Mouse (Mus musculus) heart, embryonic 14.5 days (tissue): Measurements from ENCODE around the gene Large2. TPM values are rescaled to one million over a fixed set of nuclear protein-coding genes. Genes with fewer than 3 reads are reported as not detected.

Source experiments
- ATAC-seq: fragments of 200-750 bp; cut with Nextera tagmentation; 2 replicates; pipeline ENCODE4 v1.8.0; 2017; ENCODE audit warnings: low read depth, moderate TSS enrichment; ENCODE audit not compliant: insufficient number of reproducible peaks, insufficient read depth, low FRiP score
- H3K27ac ChIP-seq, 2 experiments: fragments of 200-500 bp in 1 of 2; fragments of 300-500 bp in 1 of 2; sonication (generic) in 1 of 2; replicated peaks in 1 of 2; 2 replicates each; pipeline ENCODE4 v1.5.1; 2012 to 2014; ENCODE audit warnings: low read depth in 2 of 2, low read length in 2 of 2, control low read depth in 1 of 2, mild to moderate bottlenecking in 1 of 2, mixed read lengths in 1 of 2; ENCODE audit not compliant: control insufficient read depth in 1 of 2, insufficient read depth in 1 of 2
- H3K27me3 ChIP-seq: fragments of 300-500 bp; sonication (generic); 2 replicates; pipeline ENCODE4 v1.6.1; 2014; ENCODE audit warnings: mild to moderate bottlenecking, low read length, control low read depth; ENCODE audit not compliant: control insufficient read depth, insufficient read depth
- H3K36me3 ChIP-seq: fragments of 300-500 bp; sonication (generic); 2 replicates; pipeline ENCODE4 v1.6.1; 2014; ENCODE audit warnings: mild to moderate bottlenecking, control low read depth, low read length, mixed read lengths; ENCODE audit not compliant: control insufficient read depth, insufficient read depth
- H3K4me1 ChIP-seq, 2 experiments: fragments of 200-500 bp in 1 of 2; fragments of 300-500 bp in 1 of 2; sonication (generic) in 1 of 2; 2 replicates each; pipeline ENCODE4 v1.6.1; 2012 to 2014; ENCODE audit warnings: low read length in 2 of 2, control low read depth in 1 of 2, mixed read lengths in 1 of 2; ENCODE audit not compliant: control insufficient read depth in 2 of 2, insufficient read depth in 2 of 2
- H3K4me2 ChIP-seq: fragments of 300-500 bp; sonication (generic); 2 replicates; pipeline ENCODE4 v1.6.1; 2014; ENCODE audit warnings: mild to moderate bottlenecking, low read length
- H3K4me3 ChIP-seq, 2 experiments: fragments of 200-500 bp in 1 of 2; fragments of 300-500 bp in 1 of 2; sonication (generic) in 1 of 2; 2 replicates each; pipeline ENCODE4 v1.5.1; 2012 to 2014; ENCODE audit warnings: low read length in 2 of 2, mild to moderate bottlenecking in 2 of 2, control low read depth in 1 of 2, low read depth in 1 of 2, moderate library complexity in 1 of 2; ENCODE audit not compliant: control insufficient read depth in 1 of 2, insufficient read depth in 1 of 2
- H3K9ac ChIP-seq: fragments of 300-500 bp; sonication (generic); 2 replicates; pipeline ENCODE4 v1.6.1; 2014; ENCODE audit warnings: mild to moderate bottlenecking, low read length
- H3K9me3 ChIP-seq: fragments of 300-500 bp; sonication (generic); 2 replicates; pipeline ENCODE4 v1.6.1; 2016; ENCODE audit warnings: low read length, control low read depth; ENCODE audit not compliant: control insufficient read depth
- WGBS: fragments of 180-500 bp; shearing (Covaris S2); extraction: QIAGEN DNeasy Blood & Tissue Kit; methylation state at CpG from one replicate; pipeline ENCODE4 v1.1.7; 2014; 5-methylcytosine and 5-hydroxymethylcytosine counted together
- polyA plus RNA-seq: library from polyadenylated mRNA; unstranded; fragments of >200 nt; fragmentation: Nextera tagmentation; extraction: Ambion mirVana; gene quantifications from 2 replicates; pipeline ENCODE4 v1.2.1, GENCODE M21; 2014

Large2 gene
- polyA plus RNA-seq, 1 experiment from 2014 or later = 1.2 TPM

GRCm38 (mm10) chr2:92367383-92368029 lies 7.2 kb downstream of the Large2 start:
- ATAC-seq = no peak
- Histone ChIP-seq H3K9me3 (no peaks in the 10 kb centered on the region), H3K9ac (no peak overlapping the region), H3K27ac (no peak overlapping the region), H3K36me3 (peaks cover 14% of the 10 kb centered on the region), H3K27me3 (peaks cover 43% of the 10 kb centered on the region), H3K4me3 (no peak overlapping the region), H3K4me2 (no peak overlapping the region), H3K4me1 (peaks cover 9% of the 10 kb centered on the region in 2 experiments)
- WGBS = 26% methylated on average over 20 of the region's 20 CpGs

GRCm38 (mm10) chr2:92365568-92365967 lies 9.1 kb downstream of the Large2 start:
- no peak for ATAC-seq

GRCm38 (mm10) chr2:92364086-92364485 lies 10.6 kb downstream of the Large2 start:
- Histone ChIP-seq H3K4me2 (no peak overlapping the region), H3K27me3 (peaks cover 9% of the 10 kb centered on the region), H3K9me3 (no peaks in the 10 kb centered on the region), H3K27ac (no peak overlapping the region), H3K9ac (no peak overlapping the region), H3K36me3 (peaks cover 38% of the 10 kb centered on the region), H3K4me1 (no peaks in the 10 kb centered on the region), H3K4me3 (no peak overlapping the region)
- ATAC-seq = no peak
- WGBS = 85% methylated on average over 4 of the region's 4 CpGs

More at GRCm38 (mm10) chr2:92365568-92365967, 9.1 kb downstream of the Large2 start:
- no peak overlapping the region for H3K4me3 ChIP-seq
- H3K4me2 ChIP-seq = no peak overlapping the region
- H3K27ac ChIP-seq = no peak overlapping the region
- 87% methylated on average over 10 of the region's 10 CpGs for WGBS
- H3K9ac ChIP-seq = no peak overlapping the region
- H3K9me3 ChIP-seq = no peaks in the 10 kb centered on the region
- H3K4me1 ChIP-seq = peaks cover 0 to 1% of the 10 kb centered on the region in 2 experiments; a peak in 1 of 4 replicates
- H3K36me3 ChIP-seq = peaks cover 23% of the 10 kb centered on the region
- H3K27me3 ChIP-seq = peaks cover 24% of the 10 kb centered on the region

GRCm38 (mm10) chr2:92362571-92363228 lies 12.0 kb downstream of the Large2 start:
- Histone ChIP-seq H3K36me3 (peaks cover 51% of the 10 kb centered on the region), H3K4me3 (no peak overlapping the region), H3K9ac (no peak overlapping the region), H3K27ac (no peak overlapping the region), H3K27me3 (no peaks in the 10 kb centered on the region), H3K9me3 (no peaks in the 10 kb centered on the region), H3K4me2 (no peak overlapping the region), H3K4me1 (no peaks in the 10 kb centered on the region)
- 94% methylated on average over 6 of the region's 6 CpGs for WGBS
- ATAC-seq = no peak

- no peak overlapping the region for H3K27ac ChIP-seq
- H3K9ac ChIP-seq = no peak overlapping the region
- H3K4me3 ChIP-seq = no peak overlapping the region
- H3K4me1 ChIP-seq = no peaks in the 10 kb centered on the region
- H3K36me3 ChIP-seq = peaks cover 60% of the 10 kb centered on the region
- H3K9me3 ChIP-seq = no peaks in the 10 kb centered on the region
- no peak for ATAC-seq
- H3K4me2 ChIP-seq = no peak overlapping the region
- 82% methylated on average over 8 of the region's 8 CpGs for WGBS
- H3K27me3 ChIP-seq = no peaks in the 10 kb centered on the region
Observed at GRCm38 (mm10) chr2:92361795-92362194, 12.9 kb downstream of the Large2 start.

GRCm38 (mm10) chr2:92360893-92361292 lies 13.8 kb downstream of the Large2 start:
- no peak for ATAC-seq
- H3K27ac ChIP-seq = no peak overlapping the region
- 34% methylated on average over 12 of the region's 12 CpGs for WGBS
- no peak overlapping the region for H3K9ac ChIP-seq
- H3K36me3 ChIP-seq = peaks cover 66% of the 10 kb centered on the region
- no peaks in the 10 kb centered on the region for H3K9me3 ChIP-seq
- no peak overlapping the region for H3K4me3 ChIP-seq
- no peaks in the 10 kb centered on the region for H3K4me1 ChIP-seq
- H3K27me3 ChIP-seq = no peaks in the 10 kb centered on the region
- H3K4me2 ChIP-seq = no peak overlapping the region

GRCm38 (mm10) chr2:92360186-92360823 lies 14.4 kb downstream of the Large2 start:
- Histone ChIP-seq H3K9me3 (no peaks in the 10 kb centered on the region), H3K4me2 (no peak overlapping the region), H3K4me1 (no peaks in the 10 kb centered on the region), H3K36me3 (peaks cover 72% of the 10 kb centered on the region), H3K27ac (no peak overlapping the region), H3K4me3 (no peak overlapping the region), H3K27me3 (no peaks in the 10 kb centered on the region), H3K9ac (no peak overlapping the region)
- WGBS = 80% methylated on average over 25 of the region's 25 CpGs
- ATAC-seq = no peak
